Mouse (Mus musculus) midbrain, postnatal 0 days (tissue): ENCODE measurements around the gene Adam15. TPM values are rescaled to one million over a fixed set of nuclear protein-coding genes. Genes with fewer than 3 reads are reported as not detected.

Experiments used
- ATAC-seq: fragments of 200-750 bp; cut with Nextera tagmentation; 2 replicates; pipeline ENCODE4 v1.8.0; 2017; ENCODE audit warnings: moderate number of reproducible peaks, mild to moderate bottlenecking, moderate TSS enrichment, moderate library complexity; ENCODE audit not compliant: low FRiP score
- DNase-seq: peaks from one replicate; pipeline ENCODE4 v3.0.0-alpha.2; 2015; ENCODE audit warnings: low spot score
- H3K27ac ChIP-seq: fragments of 300-500 bp; sonication (generic); 2 replicates; pipeline ENCODE4 v1.5.1; 2014; ENCODE audit warnings: low read depth, mild to moderate bottlenecking, low read length, mixed read lengths
- H3K27me3 ChIP-seq: fragments of 300-500 bp; sonication (generic); 2 replicates; pipeline ENCODE4 v1.6.1; 2014; ENCODE audit warnings: low read length, control low read depth, mixed read lengths; ENCODE audit not compliant: insufficient read depth
- H3K36me3 ChIP-seq: fragments of 300-500 bp; sonication (generic); 2 replicates; pipeline ENCODE4 v1.6.1; 2014; ENCODE audit warnings: low read length, control low read depth, mixed read lengths; ENCODE audit not compliant: insufficient read depth
- H3K4me1 ChIP-seq: fragments of 300-500 bp; sonication (generic); 2 replicates; pipeline ENCODE4 v1.6.1; 2014; ENCODE audit warnings: mild to moderate bottlenecking, control low read depth, antibody characterized with exemption, low read length, mixed read lengths; ENCODE audit not compliant: insufficient read depth
- H3K4me2 ChIP-seq: fragments of 300-500 bp; sonication (generic); 2 replicates; pipeline ENCODE4 v1.6.1; 2014; ENCODE audit warnings: low read depth, mild to moderate bottlenecking, low read length, mixed read lengths; ENCODE audit not compliant: poor library complexity, severe bottlenecking
- H3K4me3 ChIP-seq: fragments of 300-500 bp; sonication (generic); 2 replicates; pipeline ENCODE4 v1.5.1; 2014; ENCODE audit warnings: low read depth, mild to moderate bottlenecking, low read length, moderate library complexity
- H3K9ac ChIP-seq: fragments of 300-500 bp; sonication (generic); replicated peaks from 2 replicates; pipeline ENCODE4 v1.6.1; 2014; ENCODE audit warnings: mild to moderate bottlenecking, low read length, moderate library complexity, mixed read lengths; ENCODE audit not compliant: poor library complexity, severe bottlenecking
- H3K9me3 ChIP-seq: fragments of 300-500 bp; sonication (generic); 2 replicates; pipeline ENCODE4 v1.6.1; 2016; ENCODE audit warnings: low read length, control low read depth
- CTCF ChIP-seq: IDR thresholded peaks from 2 replicates; pipeline ENCODE4 v1.5.1; 2016; ENCODE audit warnings: antibody characterized with exemption, mild to moderate bottlenecking
- WGBS: fragments of 180-500 bp; shearing (Covaris S2); extraction: QIAGEN DNeasy Blood & Tissue Kit; methylation state at CpG from one replicate; pipeline ENCODE4 v1.1.7; 2014; 5-methylcytosine and 5-hydroxymethylcytosine counted together
- polyA plus RNA-seq: library from polyadenylated mRNA; unstranded; fragments of >200 nt; fragmentation: Nextera tagmentation; extraction: Ambion mirVana; gene quantifications from 2 replicates; pipeline ENCODE4 v1.2.1, GENCODE M21; 2015
- total RNA-seq: library from RNA; depleted of rRNA; stranded (reverse); fragments of >200 nt; gene quantifications from 2 replicates; pipeline ENCODE4 v1.2.3, GENCODE M21; 2014

The Adam15 gene
- total and polyA plus RNA-seq, 2 experiments from 2014 or later = 73.6 to 88.8 TPM

GRCm38 (mm10) chr3:89348911-89349868, 606 bp downstream of the Adam15 start:
- WGBS = 1% methylated on average over 38 of the region's 38 CpGs
- Histone ChIP-seq H3K4me2 (peak overlapping the region; percentile 96), H3K36me3 (peaks cover 15% of the 10 kb centered on the region), H3K27ac (peak overlapping the region; percentile 89), H3K9me3 (no peaks in the 10 kb centered on the region), H3K4me1 (0 out of 2 replicates have a peak, but pooled peaks cover 2% of the 10 kb centered on the region), H3K9ac (peak overlapping the region; percentile 71), H3K4me3 (peak overlapping the region; percentile 76), H3K27me3 (no peaks in the 10 kb centered on the region)
- TF ChIP-seq CTCF = no peak
- peak; percentile 47 for ATAC-seq
- DNase-seq = peak; percentile 35

GRCm38 (mm10) chr3:89347916-89348315, 1.9 kb downstream of the Adam15 start:
- no peak overlapping the region for H3K4me2 ChIP-seq
- no peak for ATAC-seq
- WGBS = 58% methylated on average over 1 of the region's 1 CpGs

GRCm38 (mm10) chr3:89346815-89347540, 2.8 kb downstream of the Adam15 start:
- Histone ChIP-seq H3K27me3 (no peaks in the 10 kb centered on the region), H3K27ac (no peak overlapping the region), H3K4me1 (0 out of 2 replicates have a peak, but pooled peaks cover 2% of the 10 kb centered on the region), H3K4me2 (no peak overlapping the region), H3K9me3 (no peaks in the 10 kb centered on the region), H3K36me3 (peaks cover 31% of the 10 kb centered on the region), H3K4me3 (no peak overlapping the region), H3K9ac (no peak overlapping the region)
- 80% methylated on average over 10 of the region's 10 CpGs for whole genome bisulfite sequencing
- ATAC-seq (no peak), DNase-seq (no peak)
- TF ChIP-seq CTCF = no peak

More at GRCm38 (mm10) chr3:89347916-89348315, 1.9 kb downstream of the Adam15 start:
- peaks cover 27% of the 10 kb centered on the region for H3K36me3 ChIP-seq
- H3K4me3 ChIP-seq = no peak overlapping the region
- no peaks in the 10 kb centered on the region for H3K9me3 ChIP-seq
- 0 out of 2 replicates have a peak, but pooled peaks cover 2% of the 10 kb centered on the region for H3K4me1 ChIP-seq
- no peaks in the 10 kb centered on the region for H3K27me3 ChIP-seq
- DNase-seq = no peak
- no peak overlapping the region for H3K27ac ChIP-seq
- no peak overlapping the region for H3K9ac ChIP-seq
- TF ChIP-seq CTCF = no peak

GRCm38 (mm10) chr3:89343279-89343678, 6.5 kb downstream of the Adam15 start:
- H3K9ac ChIP-seq = no peak overlapping the region
- H3K4me2 ChIP-seq = no peak overlapping the region
- no peaks in the 10 kb centered on the region for H3K9me3 ChIP-seq
- H3K27me3 ChIP-seq = no peaks in the 10 kb centered on the region
- no peak overlapping the region for H3K4me3 ChIP-seq
- no peak for DNase-seq
- H3K27ac ChIP-seq = no peak overlapping the region
- ATAC-seq = no peak
- no peak for TF ChIP-seq CTCF
- H3K36me3 ChIP-seq = peaks cover 34% of the 10 kb centered on the region
- no peaks in the 10 kb centered on the region for H3K4me1 ChIP-seq
- 90% methylated on average over 7 of the region's 7 CpGs for WGBS

GRCm38 (mm10) chr3:89341794-89342193, 8.0 kb downstream of the Adam15 start:
- H3K4me3 ChIP-seq = no peak overlapping the region
- H3K4me1 ChIP-seq = 0 out of 2 replicates have a peak, but pooled peaks cover 2% of the 10 kb centered on the region
- H3K36me3 ChIP-seq = peaks cover 34% of the 10 kb centered on the region
- DNase-seq (no peak), ATAC-seq (no peak)
- H3K4me2 ChIP-seq = no peak overlapping the region
- H3K9me3 ChIP-seq = no peaks in the 10 kb centered on the region
- H3K27ac ChIP-seq = no peak overlapping the region
- H3K27me3 ChIP-seq = no peaks in the 10 kb centered on the region
- WGBS = 74% methylated on average over 4 of the region's 4 CpGs
- no peak for TF ChIP-seq CTCF
- no peak overlapping the region for H3K9ac ChIP-seq
